Mouse (Mus musculus) heart, postnatal 25 days (tissue): ENCODE results near the gene Hat1. TPM values are rescaled to one million over a fixed set of nuclear protein-coding genes. Genes with fewer than 3 reads are reported as not detected.
"Not testable (repeated sequence)": the region's sequence is repeated elsewhere in the genome, so short reads cannot be mapped to it uniquely, and the experiment has no call there.

Experiments
- DNase-seq: peaks from one replicate; pipeline ENCODE4 v3.0.0; 2022; ENCODE audit warnings: low spot score
- intact Hi-C: fragments of 180-260 bp; cut with DNase I; formaldehyde crosslinking; loops from one replicate; pipeline ENCODE4 v1.15.1; 2025
- total RNA-seq, 2 experiments: library from RNA; stranded (reverse); gene quantifications; 2 replicates each; pipeline ENCODE4 v1.2.3; 2021

The Hat1 gene
- 10 to 100 TPM; 26.6 to 29.6 TPM for total RNA-seq

GRCm38 (mm10) chr2:71388951-71389763 lies at the start of gene Hat1:
TSS of gene Hat1 (plus strand) at chr2:71388958.
- peak; percentile 91 for DNase-seq
- intact Hi-C loops, result loop anchor here (2.0 to 5.0 kb wide), 2 partner anchors 20 to 63 kb away; partner anchors contain the start of gene Metap1d

DNA sequence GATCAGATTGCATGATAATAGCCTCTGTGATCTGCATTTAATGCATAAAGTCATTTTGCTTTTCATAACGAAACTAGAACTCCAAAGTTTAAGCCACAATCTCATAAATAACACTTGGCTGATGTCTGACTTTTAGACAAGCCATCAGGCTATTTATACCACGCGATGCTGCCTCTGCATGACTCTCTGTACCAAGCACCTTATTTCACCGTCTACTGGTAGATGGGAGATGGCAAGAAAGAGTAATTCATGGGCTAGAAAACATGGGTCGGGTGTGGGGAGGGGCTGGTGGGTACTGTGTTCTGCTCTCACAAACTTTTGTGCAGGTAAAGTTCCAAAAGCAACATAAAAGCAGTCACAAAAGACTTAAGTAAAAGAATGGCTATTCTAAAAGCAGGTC lies 48.6 kb upstream of the Hat1 start:
- DNase-seq, result no peak
- intact Hi-C loops, result no loop called here

DNA sequence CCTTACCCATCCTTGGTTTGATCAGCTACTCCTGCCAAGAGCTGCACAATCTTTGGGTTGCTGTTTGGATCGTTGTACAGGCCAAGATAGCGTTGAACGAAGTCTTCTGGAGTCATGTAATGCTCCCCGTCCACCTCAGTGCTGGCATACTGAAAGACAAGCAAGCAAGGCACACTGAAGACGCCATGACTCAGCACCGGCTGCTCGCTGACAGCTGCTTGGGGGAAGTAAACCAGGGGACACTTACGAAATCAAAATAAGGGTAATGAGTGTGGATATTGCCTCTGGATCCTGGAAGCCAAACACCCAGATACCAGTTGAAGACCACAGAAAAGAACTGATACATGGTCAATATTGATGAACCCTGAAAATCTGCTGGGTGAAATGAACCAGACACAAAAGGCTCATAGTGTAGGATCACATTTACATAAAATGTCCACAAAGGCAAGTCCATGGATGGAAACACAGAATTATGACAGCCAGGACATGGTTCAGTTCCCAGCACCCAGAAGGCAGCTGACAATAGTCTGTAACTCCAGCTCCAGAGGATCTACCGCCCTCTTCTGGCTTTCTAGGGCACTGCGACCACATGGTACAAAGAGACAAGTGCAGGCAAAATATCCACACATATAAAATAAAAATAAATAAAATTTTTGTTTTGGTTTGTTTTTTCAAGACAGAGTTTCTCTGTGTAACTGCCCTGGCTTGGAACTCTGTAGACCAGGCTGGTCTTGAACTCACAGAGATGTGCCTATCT lies 44.7 kb upstream of the Hat1 start:
- DNase-seq, result no peak
- intact Hi-C loops, result no loop called here

GRCm38 (mm10) chr2:71347160-71347559 lies 41.6 kb upstream of the Hat1 start:
- DNase-seq, result no peak
- intact Hi-C loops, result no loop called here

GRCm38 (mm10) chr2:71347732-71348490 lies 40.8 kb upstream of the Hat1 start:
- intact Hi-C loops, result no loop called here
- no peak for DNase-seq

- intact Hi-C loops, result no loop called here
- DNase-seq, result no peak
Observed at GRCm38 (mm10) chr2:71349511-71349910, 39.2 kb upstream of the Hat1 start.

- intact Hi-C loops, result no loop called here
Observed at GRCm38 (mm10) chr2:71350181-71350580, 38.6 kb upstream of the Hat1 start.

DNA sequence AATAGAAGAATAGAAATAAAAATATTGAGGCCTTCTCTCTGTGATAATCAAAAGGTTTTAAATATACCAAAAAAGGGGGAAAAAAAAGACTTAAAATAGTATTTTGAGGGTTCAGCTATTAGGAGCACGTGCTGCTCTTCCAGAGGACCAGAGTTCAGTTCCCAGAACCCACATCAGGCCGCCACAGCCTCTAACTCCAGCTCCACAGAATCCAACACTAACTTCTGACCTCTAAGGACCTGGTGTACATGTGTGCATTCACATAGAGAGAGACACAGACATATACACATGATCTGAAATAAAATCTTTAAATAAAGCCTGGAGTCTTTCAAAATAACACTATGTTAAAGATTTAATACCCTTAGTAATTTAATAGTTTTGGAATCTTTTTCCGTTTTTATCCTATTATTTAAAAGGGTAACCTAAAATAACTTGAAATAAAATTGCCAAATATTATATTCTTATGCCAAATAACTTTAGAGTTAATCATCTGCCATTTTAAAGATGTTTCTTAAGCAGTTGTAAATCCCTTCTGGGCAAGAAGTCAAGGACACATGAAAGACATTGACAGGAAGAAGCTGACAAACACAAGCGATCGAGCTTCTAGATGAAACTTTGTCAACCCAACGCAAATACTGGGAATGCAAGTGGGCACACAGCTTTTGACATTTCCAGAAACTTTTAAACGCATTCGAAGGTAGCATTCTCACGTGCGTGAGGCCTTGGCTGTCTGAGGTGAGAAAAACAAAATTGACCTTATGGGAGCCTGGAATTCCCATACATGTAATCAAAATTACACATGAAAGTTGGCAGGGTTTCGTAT lies 37.6 kb upstream of the Hat1 start:
- no peak for DNase-seq
- intact Hi-C loops, result no loop called here

More at GRCm38 (mm10) chr2:71350181-71350580, 38.6 kb upstream of the Hat1 start:
- DNase-seq, result no peak

GRCm38 (mm10) chr2:71351727-71351987 lies 37.1 kb upstream of the Hat1 start:
- DNase-seq, result no peak
- intact Hi-C loops, result no loop called here

- DNase-seq, result no peak
- intact Hi-C loops, result no loop called here
Observed at GRCm38 (mm10) chr2:71353306-71354054, 35.3 kb upstream of the Hat1 start.

- no peak for DNase-seq
- intact Hi-C loops, result no loop called here
Observed at GRCm38 (mm10) chr2:71354055-71354425, 34.7 kb upstream of the Hat1 start.

DNA sequence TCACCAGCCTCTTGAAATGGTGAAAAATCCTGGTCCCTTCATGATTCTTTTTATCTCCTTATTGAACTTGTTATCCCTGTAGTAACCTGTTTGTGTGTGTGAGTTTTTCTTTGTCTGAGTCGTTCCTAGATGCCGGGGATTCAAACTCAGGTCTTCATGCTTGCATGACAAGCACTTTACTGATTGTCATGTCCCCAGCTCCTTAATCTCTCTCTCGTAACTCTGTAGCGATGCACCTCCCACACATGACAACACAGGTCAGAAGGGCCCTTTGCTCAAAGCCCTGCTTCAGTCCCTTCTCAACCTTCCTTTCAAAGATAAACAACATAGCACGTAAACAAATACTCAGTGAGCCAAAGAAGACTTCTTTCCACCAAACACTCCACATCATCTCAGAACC lies 30.4 kb upstream of the Hat1 start:
- no peak for DNase-seq
- intact Hi-C loops, result no loop called here

DNA sequence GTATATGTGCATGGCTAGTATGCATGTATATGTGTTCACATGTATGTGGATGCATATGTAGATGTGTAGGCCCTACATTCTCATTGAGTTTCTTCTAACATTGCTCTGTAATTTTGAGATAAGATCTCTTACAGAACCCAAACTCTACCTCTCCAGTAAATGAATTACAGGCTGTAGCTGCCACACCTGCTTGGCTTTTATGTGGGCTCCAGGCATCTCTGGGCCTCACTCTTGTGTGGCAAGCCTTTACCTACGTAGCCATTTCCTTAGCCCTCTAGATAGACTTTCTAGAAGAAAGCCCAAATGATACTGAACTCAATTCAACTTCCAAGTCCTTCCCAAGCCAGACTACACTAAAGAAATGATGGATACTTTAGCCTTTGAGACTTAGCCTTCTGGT lies 28.6 kb upstream of the Hat1 start:
- no peak for DNase-seq
- intact Hi-C loops, result no loop called here

- DNase-seq, result no peak
- intact Hi-C loops, result no loop called here
Observed at GRCm38 (mm10) chr2:71366618-71367124, 22.1 kb upstream of the Hat1 start.

DNA sequence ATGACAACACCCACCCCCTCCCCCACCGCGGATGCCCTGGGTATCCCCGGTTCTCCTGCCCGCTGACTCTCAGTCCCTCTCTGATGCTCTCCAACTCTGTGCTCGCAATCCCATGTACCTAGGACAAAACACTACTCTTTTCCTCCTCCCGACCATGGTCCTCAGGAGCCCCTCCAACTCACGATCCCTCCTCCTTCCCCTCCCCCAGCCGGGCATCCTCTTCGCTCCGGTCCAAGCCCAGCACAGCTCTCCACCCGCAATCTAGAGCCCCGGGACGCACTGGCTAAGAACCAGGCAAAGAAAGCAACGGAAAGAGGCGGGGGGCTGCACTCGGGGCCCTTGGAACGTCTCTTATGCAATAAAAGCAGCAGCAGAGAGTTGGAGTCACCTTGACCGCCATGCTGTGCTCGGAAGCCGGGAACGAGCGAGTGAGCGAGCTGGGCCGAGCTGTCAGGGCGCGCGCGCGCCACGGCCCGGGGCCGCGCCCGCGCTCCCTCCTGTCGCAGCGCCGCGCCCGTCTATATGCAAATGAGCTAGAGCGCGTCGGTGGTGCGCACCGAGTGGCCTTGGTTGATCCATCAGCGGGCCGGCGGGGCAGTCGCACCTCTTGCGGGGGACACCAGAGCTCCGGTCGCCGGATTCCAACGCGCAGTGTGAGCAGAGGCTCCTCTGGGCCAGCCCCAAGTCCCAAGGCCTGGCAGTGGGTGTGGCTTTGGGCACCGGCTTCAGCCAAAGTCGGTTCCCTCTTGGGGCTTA lies 21.5 kb upstream of the Hat1 start, which contains the start of gene Slc25a12:
TSS of gene Slc25a12 (minus strand) at position 625 of the 756 bp plus-strand sequence.
- DNase-seq, result peak; percentile 74
- intact Hi-C loops, result no loop called here

DNA sequence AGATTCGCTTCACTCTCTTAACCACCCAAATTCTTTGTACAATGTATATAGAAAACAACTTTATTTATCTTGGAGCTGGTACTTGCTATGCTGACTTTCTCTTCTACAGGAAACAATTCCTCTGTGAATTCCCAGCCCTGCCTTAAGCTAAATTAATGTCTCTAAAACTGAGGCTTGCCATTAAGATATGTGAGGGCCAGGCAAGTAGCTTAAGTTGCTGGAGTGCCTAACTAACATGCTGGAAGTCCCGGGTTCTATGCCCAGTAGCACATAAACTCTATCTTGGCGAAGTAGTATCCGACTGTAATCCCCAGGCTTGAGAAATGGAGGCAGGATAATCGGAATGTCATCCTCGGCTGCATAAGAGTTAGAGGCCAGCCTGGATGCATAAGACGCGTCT lies 20.7 kb upstream of the Hat1 start:
- intact Hi-C loops, result loop anchor here (2.0 kb wide), 1 partner anchor 21 kb away; the partner anchor contains the start of gene Hat1
- no peak for DNase-seq

DNA sequence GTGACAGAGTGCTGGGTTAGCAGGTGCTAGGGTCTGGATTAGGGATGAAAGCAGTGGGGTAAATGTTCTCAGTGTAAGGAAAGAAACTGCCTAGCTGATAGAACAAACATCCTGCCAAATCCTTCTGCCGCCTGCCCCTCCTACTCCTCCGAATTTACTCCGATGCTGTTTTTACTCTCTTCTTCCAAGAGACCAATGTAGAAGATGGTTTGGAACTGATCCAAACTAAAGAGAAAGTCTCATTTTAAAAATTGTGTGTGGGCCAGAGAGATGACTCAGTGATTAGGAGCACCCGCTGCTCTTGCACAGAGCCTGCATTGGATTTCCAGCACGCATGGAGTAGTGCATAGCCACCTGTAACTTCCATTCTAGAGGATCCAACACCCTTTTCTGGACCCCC lies 17.0 kb upstream of the Hat1 start:
- no peak for DNase-seq
- intact Hi-C loops, result no loop called here

DNA sequence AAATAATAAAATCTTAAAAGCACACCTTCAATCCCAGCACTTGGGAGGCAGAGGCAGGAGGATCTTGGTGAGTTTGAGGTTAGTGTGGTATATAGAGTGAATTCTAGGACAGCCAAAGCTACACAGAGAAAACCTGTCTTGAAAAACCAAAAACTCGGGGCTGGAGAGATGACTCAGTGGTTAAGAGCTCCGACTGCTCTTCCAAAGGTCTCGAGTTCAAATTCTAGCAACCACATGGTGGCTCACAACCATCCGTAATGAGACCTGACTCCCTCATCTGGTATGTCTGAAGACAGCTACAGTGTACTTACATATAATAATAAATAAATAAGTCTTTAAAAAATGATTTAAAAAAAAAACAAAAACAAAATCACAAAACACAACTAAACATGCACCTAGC lies 16.5 kb upstream of the Hat1 start:
- intact Hi-C loops, DNase-seq: not testable (repeated sequence)
